Mouse (Mus musculus) intestine, embryonic 16.5 days (tissue): ENCODE measurements around the gene Ints1. TPM values are rescaled to one million over a fixed set of nuclear protein-coding genes. Genes with fewer than 3 reads are reported as not detected.

Source experiments
- ATAC-seq: fragments of 200-750 bp; cut with Nextera tagmentation; 2 replicates; pipeline ENCODE4 v1.8.0; 2017; ENCODE audit warnings: moderate TSS enrichment, moderate library complexity
- H3K27ac ChIP-seq: fragments of 300-500 bp; sonication (generic); 2 replicates; pipeline ENCODE4 v1.5.1; 2014; ENCODE audit warnings: mild to moderate bottlenecking, low read length
- H3K27me3 ChIP-seq: fragments of 300-500 bp; sonication (generic); replicated peaks from 2 replicates; pipeline ENCODE4 v1.6.1; 2014; ENCODE audit warnings: low read length, control low read depth, mixed read lengths; ENCODE audit not compliant: control insufficient read depth, insufficient read depth
- H3K36me3 ChIP-seq: fragments of 300-500 bp; sonication (generic); 2 replicates; pipeline ENCODE4 v1.6.1; 2014; ENCODE audit warnings: low read length, control low read depth; ENCODE audit not compliant: control insufficient read depth, insufficient read depth
- H3K4me1 ChIP-seq: fragments of 300-500 bp; sonication (generic); 2 replicates; pipeline ENCODE4 v1.6.1; 2014; ENCODE audit warnings: low read length, control low read depth, mixed read lengths; ENCODE audit not compliant: control insufficient read depth, insufficient read depth
- H3K4me2 ChIP-seq: fragments of 300-500 bp; sonication (generic); 2 replicates; pipeline ENCODE4 v1.6.1; 2014; ENCODE audit warnings: low read depth, low read length, control low read depth
- H3K4me3 ChIP-seq: fragments of 300-500 bp; sonication (generic); 2 replicates; pipeline ENCODE4 v1.5.1; 2014; ENCODE audit warnings: mild to moderate bottlenecking, low read length
- H3K9ac ChIP-seq: fragments of 300-500 bp; sonication (generic); 2 replicates; pipeline ENCODE4 v1.6.1; 2014; ENCODE audit warnings: low read depth, low read length
- H3K9me3 ChIP-seq: fragments of 300-500 bp; sonication (generic); 2 replicates; pipeline ENCODE4 v1.6.1; 2016; ENCODE audit warnings: low read length, control low read depth; ENCODE audit not compliant: control insufficient read depth
- WGBS: fragments of 180-500 bp; shearing (Covaris S2); extraction: QIAGEN DNeasy Blood & Tissue Kit; methylation state at CpG from one replicate; pipeline ENCODE4 v1.1.7; 2014; 5-methylcytosine and 5-hydroxymethylcytosine counted together
- microRNA-seq: library from miRNA; unstranded; fragments of <30 nt; microRNA quantifications from one replicate; pipeline ENCODE4, GENCODE M21; 2016
- polyA plus RNA-seq: library from polyadenylated mRNA; unstranded; fragments of >200 nt; fragmentation: Nextera tagmentation; extraction: Ambion mirVana; gene quantifications from 2 replicates; pipeline ENCODE4 v1.2.1, GENCODE M21; 2015

The Ints1 gene
- polyA plus RNA-seq, 1 experiment from 2014 or later, result 18.8 TPM

DNA sequence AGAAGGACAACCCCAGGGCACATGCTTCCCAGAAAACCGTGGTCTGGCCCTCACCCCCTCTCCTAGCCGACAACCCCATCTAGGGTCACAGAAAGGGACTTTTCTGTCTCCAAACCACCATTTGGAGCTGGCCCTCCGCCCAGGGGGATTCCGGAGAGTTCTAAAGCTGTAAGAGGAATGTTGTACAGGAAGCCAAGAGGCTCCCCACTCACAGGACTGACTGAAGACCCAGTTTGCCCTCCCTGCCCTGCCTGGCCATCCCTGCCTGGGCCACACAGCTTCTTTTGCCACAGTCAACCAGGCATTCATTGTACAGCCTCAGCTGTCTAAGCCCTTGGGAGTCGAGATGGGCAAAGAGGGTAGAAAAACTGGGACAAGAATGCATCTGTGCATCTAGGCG, 56.9 kb downstream of the Ints1 start:
- 65% methylated on average over 6 of the region's 6 CpGs for WGBS
- Histone ChIP-seq H3K27ac (no peak overlapping the region), H3K9me3 (no peaks in the 10 kb centered on the region), H3K36me3 (no peaks in the 10 kb centered on the region), H3K9ac (no peak overlapping the region), H3K27me3 (no peaks in the 10 kb centered on the region), H3K4me3 (no peak overlapping the region), H3K4me2 (no peak overlapping the region), H3K4me1 (peaks cover 19% of the 10 kb centered on the region; the same call in 1 of the 2 replicates)
- no peak for ATAC-seq

DNA sequence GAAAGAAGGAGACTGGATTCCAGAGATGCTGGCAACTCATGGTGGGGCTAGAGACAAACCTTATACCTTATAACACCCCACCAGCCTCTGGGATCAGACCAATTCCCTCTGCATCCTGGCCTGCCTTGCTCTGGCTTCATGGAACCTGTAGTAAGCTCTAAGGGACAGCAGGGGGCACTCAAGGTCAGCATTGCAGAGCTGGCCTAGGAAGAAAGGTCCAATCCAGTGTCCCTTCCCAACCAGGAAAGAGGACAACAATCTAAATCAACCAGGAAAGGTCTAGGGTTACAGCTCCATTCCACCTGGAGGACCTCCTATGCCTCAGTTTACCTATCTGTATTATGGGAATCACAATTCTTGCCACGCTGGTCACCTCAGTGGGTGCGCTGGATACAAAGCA, 57.8 kb downstream of the Ints1 start:
- H3K4me3 ChIP-seq, result no peak overlapping the region
- peaks cover 15% of the 10 kb centered on the region; the same call in 1 of the 2 replicates for H3K4me1 ChIP-seq
- H3K36me3 ChIP-seq, result no peaks in the 10 kb centered on the region
- H3K9me3 ChIP-seq, result no peaks in the 10 kb centered on the region
- no peak overlapping the region for H3K9ac ChIP-seq
- peak; percentile 47 for ATAC-seq
- no peak overlapping the region for H3K4me2 ChIP-seq
- WGBS, result 88% methylated on average over 2 of the region's 2 CpGs
- H3K27ac ChIP-seq, result no peak overlapping the region
- H3K27me3 ChIP-seq, result no peaks in the 10 kb centered on the region

DNA sequence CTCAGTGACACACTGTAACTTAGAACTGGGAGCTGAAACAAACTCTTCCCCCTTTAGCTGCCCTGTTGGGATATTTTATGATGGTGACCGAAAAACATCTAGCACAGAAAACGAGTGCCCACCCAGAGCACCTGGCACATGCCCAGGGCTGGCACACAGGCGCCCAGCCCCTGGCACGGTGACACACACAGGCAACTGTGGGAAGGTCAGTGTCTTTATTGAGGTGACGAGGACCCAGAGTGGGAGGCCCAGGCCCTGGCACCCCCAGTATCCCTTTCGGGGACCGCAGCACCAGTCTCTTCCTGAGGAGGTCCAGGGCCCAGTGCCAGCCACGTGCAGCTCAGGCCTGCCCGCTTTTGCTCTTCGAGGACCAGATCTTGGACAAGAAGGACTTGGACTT, 69.0 kb downstream of the Ints1 start:
- Histone ChIP-seq H3K27me3 (no peaks in the 10 kb centered on the region), H3K4me1 (no peaks in the 10 kb centered on the region), H3K4me3 (no peak overlapping the region), H3K36me3 (peaks cover 28% of the 10 kb centered on the region), H3K9me3 (no peaks in the 10 kb centered on the region), H3K9ac (no peak overlapping the region), H3K27ac (no peak overlapping the region), H3K4me2 (no peak overlapping the region)
- WGBS, result 96% methylated on average over 10 of the region's 10 CpGs
- no peak for ATAC-seq

DNA sequence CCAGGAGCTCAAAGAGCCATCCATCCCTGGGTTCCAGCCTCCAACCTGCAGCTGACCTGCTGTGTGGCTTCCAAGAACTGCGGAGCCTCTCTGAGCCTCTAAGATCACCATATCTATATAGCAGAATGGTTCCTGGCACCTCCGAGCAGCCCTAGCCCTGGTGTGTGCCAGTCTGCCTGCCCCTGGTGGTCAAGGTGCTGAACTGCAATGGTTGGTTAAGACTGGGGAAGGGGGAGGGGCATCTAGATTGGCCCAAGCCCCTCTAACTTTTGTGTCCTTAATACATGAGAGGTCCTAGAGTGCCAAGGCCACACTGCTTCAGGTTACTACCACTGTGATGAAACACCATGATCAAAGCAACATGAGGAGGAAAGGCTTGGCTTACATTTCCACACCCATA, 72.6 kb downstream of the Ints1 start:
- Histone ChIP-seq H3K4me3 (no peak overlapping the region), H3K4me1 (no peaks in the 10 kb centered on the region), H3K9me3 (no peaks in the 10 kb centered on the region), H3K4me2 (no peak overlapping the region), H3K36me3 (peaks cover 10% of the 10 kb centered on the region), H3K27ac (no peak overlapping the region), H3K27me3 (no peaks in the 10 kb centered on the region), H3K9ac (no peak overlapping the region)
- 0 out of 2 replicates have a peak, but pooled peaks have one; percentile 50 for ATAC-seq
- 60% methylated on average over 2 of the region's 2 CpGs for WGBS

DNA sequence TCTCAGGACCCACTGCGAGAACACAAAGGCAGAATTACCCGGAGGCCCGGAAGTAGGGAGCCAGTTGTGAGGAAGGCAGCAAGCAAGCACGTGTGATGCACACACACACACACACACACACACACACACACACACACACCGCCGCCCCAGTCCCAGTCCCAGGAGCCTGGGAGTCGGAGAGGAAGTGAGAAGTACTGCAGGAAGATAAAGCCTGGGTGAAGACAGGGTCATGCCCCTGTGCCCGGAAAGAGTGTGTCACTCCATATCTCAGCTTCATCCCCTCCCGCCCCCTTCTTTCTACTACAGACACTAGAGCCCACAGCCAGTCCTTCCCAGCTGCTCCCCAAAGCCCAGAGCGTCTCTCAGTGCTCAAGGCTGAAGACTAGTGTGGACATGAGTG, 73.2 kb downstream of the Ints1 start:
- H3K9ac ChIP-seq, result peak overlapping the region; percentile 40; the same call in 1 of the 2 replicates
- H3K27ac ChIP-seq, result no peak overlapping the region
- no peak for ATAC-seq
- no peaks in the 10 kb centered on the region for H3K4me1 ChIP-seq
- no peaks in the 10 kb centered on the region for H3K9me3 ChIP-seq
- no peak overlapping the region for H3K4me2 ChIP-seq
- H3K36me3 ChIP-seq, result peaks cover 10% of the 10 kb centered on the region
- no peak overlapping the region for H3K4me3 ChIP-seq
- no peaks in the 10 kb centered on the region for H3K27me3 ChIP-seq
- WGBS, result 49% methylated on average over 10 of the region's 10 CpGs

Small RNAs within 50 kb of the gene (microRNA-seq; reads per million reads assigned to microRNA genes)
- 0.91 reads per million for gene Mir7037

Other genes with a start within 250 kb of the Ints1 start
- gene Uncx, start 232.2 kb downstream of the Ints1 start, polyA plus RNA-seq, result not detected in 2 replicates
- gene Micall2, start 39.3 kb downstream of the Ints1 start, polyA plus RNA-seq, result 11.6 and 14.8 TPM in 2 replicates
- 25.0 and 25.2 TPM in 2 replicates for gene Mafk, start 15.8 kb upstream of the Ints1 start, polyA plus RNA-seq
- gene Tmem184a, start 44.2 kb upstream of the Ints1 start, polyA plus RNA-seq, result 120 and 151 TPM in 2 replicates
- not detected in 2 replicates for gene Gm26938, start 50.7 kb upstream of the Ints1 start, polyA plus RNA-seq
- gene Psmg3, start 51.2 kb upstream of the Ints1 start, polyA plus RNA-seq, result 67.6 and 80.3 TPM in 2 replicates
- 0.16 and 0.17 TPM in 2 replicates for gene Elfn1, start 132.3 kb upstream of the Ints1 start, polyA plus RNA-seq